Mouse (Mus musculus) forebrain, embryonic 11.5 days (tissue): ENCODE measurements around the gene Hhipl1. TPM values are rescaled to one million over a fixed set of nuclear protein-coding genes. Genes with fewer than 3 reads are reported as not detected.

Experiments used
- ATAC-seq: fragments of 200-750 bp; cut with Nextera tagmentation; replicated peaks from 2 replicates; pipeline ENCODE4 v1.8.0; 2017; ENCODE audit warnings: moderate TSS enrichment; ENCODE audit not compliant: low FRiP score
- DNase-seq: peaks from one replicate; pipeline ENCODE4 v3.0.0-alpha.2; 2017; ENCODE audit warnings: low spot score
- H3K27ac ChIP-seq: fragments of 300-500 bp; sonication (generic); 2 replicates; pipeline ENCODE4 v1.5.1; 2014; ENCODE audit warnings: low read depth, low read length
- H3K27me3 ChIP-seq: fragments of 300-500 bp; sonication (generic); 2 replicates; pipeline ENCODE4 v1.6.1; 2014; ENCODE audit warnings: mild to moderate bottlenecking, low read length, mixed read lengths; ENCODE audit not compliant: control insufficient read depth, insufficient read depth
- H3K36me3 ChIP-seq: fragments of 300-500 bp; sonication (generic); 2 replicates; pipeline ENCODE4 v1.6.1; 2014; ENCODE audit warnings: mild to moderate bottlenecking, low read length, moderate library complexity, mixed read lengths; ENCODE audit not compliant: control insufficient read depth, insufficient read depth
- H3K4me1 ChIP-seq: fragments of 300-500 bp; sonication (generic); replicated peaks from 2 replicates; pipeline ENCODE4 v1.6.1; 2014; ENCODE audit warnings: low read length, mixed read lengths; ENCODE audit not compliant: control insufficient read depth, insufficient read depth
- H3K4me2 ChIP-seq: fragments of 300-500 bp; sonication (generic); 2 replicates; pipeline ENCODE4 v1.6.1; 2014; ENCODE audit warnings: low read depth, mild to moderate bottlenecking, low read length, moderate library complexity, mixed read lengths; ENCODE audit not compliant: severe bottlenecking
- H3K4me3 ChIP-seq: fragments of 300-500 bp; sonication (generic); 2 replicates; pipeline ENCODE4 v1.5.1; 2014; ENCODE audit warnings: low read depth, low read length
- H3K9ac ChIP-seq: fragments of 300-500 bp; sonication (generic); 2 replicates; pipeline ENCODE4 v1.6.1; 2014; ENCODE audit warnings: low read length
- H3K9me3 ChIP-seq: fragments of 300-500 bp; sonication (generic); 2 replicates; pipeline ENCODE4 v1.6.1; 2016; ENCODE audit warnings: low read length, mixed read lengths; ENCODE audit not compliant: control insufficient read depth
- WGBS: fragments of 180-500 bp; shearing (Covaris S2); extraction: QIAGEN DNeasy Blood & Tissue Kit; methylation state at CpG from one replicate; pipeline ENCODE4 v1.1.7; 2014; 5-methylcytosine and 5-hydroxymethylcytosine counted together
- polyA plus RNA-seq: library from polyadenylated mRNA; unstranded; fragments of >200 nt; fragmentation: Nextera tagmentation; extraction: Ambion mirVana; gene quantifications from 2 replicates; pipeline ENCODE4 v1.2.1, GENCODE M21; 2014

The Hhipl1 gene
- polyA plus RNA-seq, 1 experiment from 2014 or later = 2.5 TPM

DNA sequence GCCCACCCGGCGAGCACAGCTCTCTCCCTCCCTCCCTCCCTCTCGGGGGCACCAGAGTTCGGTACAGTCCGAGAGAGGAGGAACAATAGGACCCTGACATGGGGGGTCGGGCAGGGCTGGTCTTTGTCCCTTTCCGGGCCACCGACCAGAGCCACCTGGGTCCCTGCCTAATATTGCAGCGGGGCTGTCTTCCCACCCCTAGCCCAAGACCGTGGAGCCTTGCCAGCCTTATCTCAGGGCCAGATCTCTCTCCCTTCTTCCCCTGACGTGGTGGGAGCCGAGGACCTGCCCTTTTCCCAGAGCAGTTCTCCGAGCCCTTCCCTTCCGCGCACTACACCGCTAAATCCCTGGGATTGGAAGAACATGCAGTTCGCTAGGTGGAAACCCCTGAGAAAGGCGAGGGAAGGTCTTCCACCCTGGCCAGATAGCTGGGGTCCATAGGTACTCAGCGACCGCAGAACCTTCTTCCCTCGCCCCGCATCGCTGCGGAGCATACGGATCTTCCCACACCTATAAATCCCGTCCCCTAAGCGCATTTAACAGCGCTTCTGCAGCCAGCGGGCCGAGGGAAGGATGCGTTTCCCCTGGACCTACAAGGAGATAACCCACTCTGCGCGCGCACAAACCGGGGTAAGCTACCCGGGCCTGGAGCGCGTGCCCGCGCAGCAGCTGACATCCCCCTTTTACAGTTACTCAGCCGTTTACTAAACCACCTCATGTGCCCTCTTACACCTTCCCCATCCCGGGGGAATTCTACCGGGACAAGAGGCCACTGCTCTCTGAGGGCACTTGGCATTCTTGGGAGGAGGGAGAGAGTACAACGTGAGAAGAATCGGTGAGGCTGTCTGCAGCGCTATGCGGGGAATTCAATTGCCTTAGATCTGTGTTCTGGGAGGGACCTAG, 29.9 kb upstream of the Hhipl1 start:
- DNase-seq (peak; percentile 84), ATAC-seq (no peak)
- Histone ChIP-seq H3K9me3 (no peaks in the 10 kb centered on the region), H3K36me3 (no peaks in the 10 kb centered on the region), H3K27ac (peak overlapping the region; percentile 95), H3K4me2 (peak overlapping the region; percentile 99), H3K4me1 (peaks cover 40% of the 10 kb centered on the region), H3K27me3 (no peaks in the 10 kb centered on the region), H3K9ac (peak overlapping the region; percentile 85), H3K4me3 (peak overlapping the region; percentile 80)
- WGBS = under 1% methylated on average over 44 of the region's 47 CpGs

GRCm38 (mm10) chr12:108277341-108277841, 28.7 kb upstream of the Hhipl1 start:
- Histone ChIP-seq H3K36me3 (no peaks in the 10 kb centered on the region), H3K27me3 (no peaks in the 10 kb centered on the region), H3K27ac (no peak overlapping the region; the same call in 1 of the 2 replicates), H3K4me3 (peak overlapping the region; percentile 13; the same call in 1 of the 2 replicates), H3K4me1 (peaks cover 32% of the 10 kb centered on the region), H3K9me3 (no peaks in the 10 kb centered on the region), H3K4me2 (peak overlapping the region; percentile 99), H3K9ac (peak overlapping the region; percentile 47)
- DNase-seq = peak; percentile 75
- WGBS = under 1% methylated on average over 12 of the region's 12 CpGs
- ATAC-seq = no peak

DNA sequence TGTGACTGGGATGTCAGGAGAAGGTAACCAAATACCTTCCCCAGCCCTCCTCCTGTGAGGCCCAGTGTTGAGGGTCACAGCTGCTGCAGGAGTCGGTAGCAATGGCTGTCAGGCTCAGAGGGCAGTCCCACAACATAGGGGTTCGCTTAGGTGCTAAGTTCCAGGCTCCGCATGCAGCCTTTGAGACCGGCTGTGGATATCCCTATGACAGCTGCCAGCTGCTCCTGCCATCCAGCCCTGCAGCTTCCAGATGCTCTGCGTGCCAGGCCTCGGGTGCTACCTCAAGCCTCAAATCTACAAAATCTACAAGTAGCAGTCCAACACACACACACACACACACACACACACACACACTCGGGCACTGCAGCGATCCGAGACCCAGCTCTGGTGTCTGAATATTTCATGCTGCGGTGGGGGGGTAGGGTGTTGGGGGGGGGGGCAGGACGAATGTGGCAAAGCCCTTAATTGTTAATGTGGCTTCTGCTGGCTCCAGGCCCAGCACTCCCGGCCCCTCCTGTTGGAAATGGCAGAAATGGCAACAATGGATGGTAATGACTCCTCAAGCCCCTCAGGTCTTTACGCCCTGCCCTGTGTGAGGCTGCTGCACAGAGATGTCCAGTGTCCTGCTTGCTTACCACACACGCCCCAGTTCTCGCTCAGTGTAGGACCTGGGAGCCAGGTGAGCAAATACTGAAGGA, 27.7 kb upstream of the Hhipl1 start:
- WGBS = 51% methylated on average over 15 of the region's 15 CpGs
- no peak overlapping the region for H3K4me2 ChIP-seq
- H3K4me1 ChIP-seq = peaks cover 23% of the 10 kb centered on the region
- no peak overlapping the region for H3K4me3 ChIP-seq
- H3K27me3 ChIP-seq = no peaks in the 10 kb centered on the region
- no peak overlapping the region for H3K27ac ChIP-seq
- H3K36me3 ChIP-seq = no peaks in the 10 kb centered on the region
- no peak overlapping the region for H3K9ac ChIP-seq
- ATAC-seq = no peak
- DNase-seq = peak; percentile 54
- no peaks in the 10 kb centered on the region for H3K9me3 ChIP-seq

GRCm38 (mm10) chr12:108284455-108285224, 21.4 kb upstream of the Hhipl1 start:
- WGBS = 33% methylated on average over 13 of the region's 14 CpGs
- H3K27ac ChIP-seq = peak overlapping the region; percentile 60
- no peaks in the 10 kb centered on the region for H3K27me3 ChIP-seq
- peak; percentile 58 for ATAC-seq
- no peak overlapping the region for H3K4me3 ChIP-seq
- H3K4me1 ChIP-seq = peaks cover 11% of the 10 kb centered on the region
- H3K9ac ChIP-seq = peak overlapping the region; percentile 47
- DNase-seq = no peak
- H3K9me3 ChIP-seq = no peaks in the 10 kb centered on the region
- no peaks in the 10 kb centered on the region for H3K36me3 ChIP-seq
- peak overlapping the region; percentile 29; the same call in 1 of the 2 replicates for H3K4me2 ChIP-seq

DNA sequence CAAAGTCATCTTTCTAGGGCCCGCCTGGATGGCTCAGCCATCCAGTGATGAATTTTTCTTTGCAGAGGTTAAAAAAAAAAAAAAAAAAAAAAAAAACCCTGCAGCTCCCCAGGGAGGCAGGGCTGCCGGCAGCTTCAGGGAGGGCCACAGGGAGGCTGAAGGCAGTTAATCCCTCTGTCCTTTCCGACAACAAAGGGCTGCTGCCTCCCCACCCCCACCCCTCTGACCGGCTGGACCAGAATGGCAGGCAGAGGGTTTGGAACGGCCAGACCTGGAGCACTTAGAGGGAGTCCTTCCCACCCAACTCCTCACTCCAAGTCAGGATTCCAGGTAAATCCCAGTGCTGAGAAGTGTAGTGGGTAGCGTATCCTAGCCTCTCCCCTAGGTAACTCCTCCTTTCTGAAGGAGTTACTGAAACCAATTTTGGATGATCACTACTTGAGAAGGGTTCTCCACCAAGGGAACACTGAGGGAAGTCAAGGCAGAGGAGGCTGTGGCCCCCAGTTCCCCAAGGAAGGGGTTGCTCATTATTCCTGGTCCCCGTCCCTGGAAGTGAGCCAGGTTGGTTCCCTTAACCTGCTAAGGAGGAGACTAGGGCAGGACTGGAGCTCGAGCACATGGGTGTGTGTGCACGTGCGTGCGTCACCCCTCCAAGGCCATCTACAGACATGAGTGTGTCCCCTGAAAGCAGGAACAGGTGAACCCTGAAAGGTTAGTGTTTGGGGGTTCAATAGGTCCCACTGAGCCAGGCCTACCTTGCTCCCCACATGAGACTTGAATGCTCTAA, 20.7 kb upstream of the Hhipl1 start:
- 23% methylated on average over 11 of the region's 11 CpGs for WGBS
- Histone ChIP-seq H3K27me3 (no peaks in the 10 kb centered on the region), H3K4me3 (no peak overlapping the region), H3K9ac (peak overlapping the region; percentile 47), H3K9me3 (no peaks in the 10 kb centered on the region), H3K36me3 (no peaks in the 10 kb centered on the region), H3K4me1 (peaks cover 11% of the 10 kb centered on the region), H3K4me2 (peak overlapping the region; percentile 29; the same call in 1 of the 2 replicates), H3K27ac (peak overlapping the region; percentile 60)
- ATAC-seq (peak; percentile 45), DNase-seq (peak; percentile 64)

DNA sequence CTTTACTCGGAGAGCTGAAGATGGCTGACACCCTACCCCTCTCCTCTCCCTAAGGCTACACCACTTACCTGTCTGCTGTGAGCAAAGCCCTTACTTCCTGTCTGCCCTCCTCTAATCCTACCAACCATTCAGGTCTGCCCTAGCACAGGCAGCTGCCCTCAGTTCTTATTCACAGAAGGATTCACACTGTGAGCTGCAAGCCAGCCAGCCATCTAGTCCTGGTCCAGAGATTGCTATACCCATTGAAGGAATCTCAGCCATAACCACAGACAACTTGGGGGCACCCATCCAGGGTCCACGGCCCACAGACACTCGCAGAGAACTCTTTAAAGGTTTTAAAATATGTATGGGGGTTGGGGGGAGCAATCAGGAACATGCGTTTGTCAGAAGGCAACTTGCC, 19.7 kb upstream of the Hhipl1 start:
- Histone ChIP-seq H3K9ac (no peak overlapping the region), H3K9me3 (no peaks in the 10 kb centered on the region), H3K27ac (no peak overlapping the region), H3K4me2 (no peak overlapping the region), H3K27me3 (no peaks in the 10 kb centered on the region), H3K4me3 (no peak overlapping the region), H3K4me1 (peaks cover 11% of the 10 kb centered on the region), H3K36me3 (no peaks in the 10 kb centered on the region)
- no peak for ATAC-seq
- 82% methylated on average over 4 of the region's 4 CpGs for WGBS
- no peak for DNase-seq

DNA sequence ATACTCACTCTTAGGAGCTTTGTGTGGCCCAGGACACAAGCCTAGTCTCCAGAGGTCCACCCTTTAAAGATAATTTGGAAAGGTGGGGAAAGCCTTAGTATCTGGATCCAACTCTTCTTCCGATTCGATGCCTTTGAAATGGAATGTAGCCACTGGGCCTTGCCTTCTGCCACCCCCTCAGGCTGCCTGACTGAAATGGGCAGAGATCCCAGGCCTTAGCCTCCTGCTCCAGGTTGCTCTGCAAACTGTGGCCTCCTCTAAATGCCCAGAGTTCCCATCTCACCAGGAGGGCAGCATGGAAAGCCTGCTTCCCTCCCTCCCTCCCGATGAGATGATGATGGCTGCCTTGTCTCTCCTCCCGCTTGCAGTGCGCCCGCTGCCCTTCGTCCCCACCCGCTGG, 19.1 kb upstream of the Hhipl1 start:
- ATAC-seq (no peak), DNase-seq (no peak)
- Histone ChIP-seq H3K4me2 (no peak overlapping the region), H3K4me1 (peaks cover 11% of the 10 kb centered on the region), H3K36me3 (no peaks in the 10 kb centered on the region), H3K9ac (no peak overlapping the region), H3K4me3 (no peak overlapping the region), H3K27me3 (no peaks in the 10 kb centered on the region; the same call in 1 of the 2 replicates), H3K27ac (no peak overlapping the region), H3K9me3 (no peaks in the 10 kb centered on the region)
- WGBS = 96% methylated on average over 8 of the region's 8 CpGs
